Mouse (Mus musculus): Measurements from ENCODE around the gene Vkorc1. TPM values are rescaled to one million over a fixed set of nuclear protein-coding genes. Genes with fewer than 3 reads are reported as not detected.
"Not testable (repeated sequence)": the region's sequence is repeated elsewhere in the genome, so short reads cannot be mapped to it uniquely, and the experiment has no call there.

Vkorc1 gene
- polyA plus RNA-seq, 1 experiment from 2014 or later = 52.9 TPM

GRCm38 (mm10) chr7:127912190-127912871, 16.9 kb upstream of the Vkorc1 start, which contains the start of gene Kat8:
Kat8 (plus strand) TSS chr7:127912516.
- no peaks in the 10 kb centered on the region for H3K27me3 ChIP-seq (replicated peaks)
- peak within 1 kb of the TSS; percentile 79 for H3K4me3 ChIP-seq
- peak; percentile 96 for ATAC-seq (replicated peaks)
- under 1% methylated on average over 40 of the region's 40 CpGs for WGBS
- H3K4me1 ChIP-seq = peaks cover 13% of the 10 kb centered on the region
- H3K9me3 ChIP-seq = no peaks in the 10 kb centered on the region
- H3K4me2 ChIP-seq = peak within 1 kb of the TSS; percentile 83
- H3K27ac ChIP-seq = peak within 1 kb of the TSS; percentile 85
- peaks cover 35% of the 10 kb centered on the region; the same call in 1 of the 2 replicates for H3K36me3 ChIP-seq (replicated peaks)
- H3K9ac ChIP-seq = peak within 1 kb of the TSS; percentile 58

- no peak overlapping the region for H3K4me2 ChIP-seq
- H3K4me3 ChIP-seq = no peak overlapping the region
- H3K36me3 ChIP-seq (replicated peaks) = peaks cover 26% of the 10 kb centered on the region; the same call in 1 of the 2 replicates
- H3K27me3 ChIP-seq (replicated peaks) = no peaks in the 10 kb centered on the region
- no peak overlapping the region for H3K9ac ChIP-seq
- H3K27ac ChIP-seq = no peak overlapping the region
- 95% methylated on average over 4 of the region's 4 CpGs for WGBS
- no peaks in the 10 kb centered on the region for H3K9me3 ChIP-seq
- peaks cover 27% of the 10 kb centered on the region for H3K4me1 ChIP-seq
- ATAC-seq (replicated peaks) = no peak
These were observed 13.2 kb upstream of the Vkorc1 start for GRCm38 (mm10) chr7:127908656-127909055.

GRCm38 (mm10) chr7:127907939-127908338, 12.5 kb upstream of the Vkorc1 start:
- peaks cover 26% of the 10 kb centered on the region; the same call in 1 of the 2 replicates for H3K36me3 ChIP-seq (replicated peaks)
- H3K4me2 ChIP-seq = no peak overlapping the region
- H3K27me3 ChIP-seq (replicated peaks) = no peaks in the 10 kb centered on the region
- no peak overlapping the region for H3K27ac ChIP-seq
- H3K4me3 ChIP-seq = no peak overlapping the region
- no peak for ATAC-seq (replicated peaks)
- peaks cover 20% of the 10 kb centered on the region for H3K4me1 ChIP-seq
- WGBS = 92% methylated on average over 12 of the region's 12 CpGs
- H3K9me3 ChIP-seq = no peaks in the 10 kb centered on the region
- no peak overlapping the region for H3K9ac ChIP-seq

DNA sequence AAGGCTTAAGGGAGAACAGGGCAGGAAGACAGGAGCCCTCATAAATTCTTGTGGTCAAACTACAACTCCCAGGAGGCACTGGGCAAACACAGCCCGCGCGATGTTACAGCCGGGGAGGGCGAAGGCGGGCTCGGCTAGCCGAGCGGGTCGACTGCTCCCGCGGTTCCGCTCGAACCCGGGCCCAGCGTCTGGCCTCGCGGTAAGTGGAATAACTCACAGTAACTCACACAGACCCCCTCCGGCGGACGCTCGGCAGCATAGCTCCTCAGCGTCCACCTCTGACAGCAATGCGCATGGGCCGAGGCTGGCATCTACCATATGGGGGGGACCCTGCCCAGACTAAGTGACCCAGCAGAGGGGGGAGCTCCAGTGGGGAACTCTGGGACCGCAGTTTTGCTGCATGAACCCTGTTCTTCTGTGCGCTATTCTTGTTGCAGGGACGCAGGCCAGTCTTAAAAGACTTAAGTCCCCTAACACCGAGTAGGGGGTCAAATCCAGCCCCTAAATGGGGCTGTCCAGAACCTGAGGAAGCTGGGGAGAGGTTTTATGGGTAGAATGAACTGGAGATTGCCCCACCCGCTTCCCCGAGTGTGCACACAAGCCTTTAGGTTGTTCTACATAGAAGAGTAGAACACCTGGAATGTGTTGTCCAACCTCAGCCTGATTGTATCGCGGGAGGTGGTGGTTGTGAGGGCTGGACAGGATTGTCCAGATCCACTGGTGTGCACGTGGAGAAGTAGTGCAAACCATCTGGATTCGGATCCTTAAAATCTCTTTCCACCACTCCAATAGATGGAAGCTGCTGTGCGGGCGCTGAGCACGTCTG, 8.8 kb upstream of the Vkorc1 start, which contains the start of gene Bckdk:
Bckdk (plus strand) TSS at position 112 of the 826 bp plus-strand sequence.
- peak within 1 kb of the TSS; percentile 66 for H3K4me3 ChIP-seq
- peak; percentile 94 for ATAC-seq (replicated peaks)
- peaks cover 14% of the 10 kb centered on the region for H3K4me1 ChIP-seq
- H3K4me2 ChIP-seq = peak within 1 kb of the TSS; percentile 73
- H3K9ac ChIP-seq = peak within 1 kb of the TSS; percentile 68
- no peaks in the 10 kb centered on the region for H3K9me3 ChIP-seq
- H3K27me3 ChIP-seq (replicated peaks) = no peaks in the 10 kb centered on the region
- H3K27ac ChIP-seq = peak within 1 kb of the TSS; percentile 86
- H3K36me3 ChIP-seq (replicated peaks) = peaks cover 25% of the 10 kb centered on the region; the same call in 1 of the 2 replicates
- WGBS = 7% methylated on average over 38 of the region's 38 CpGs

GRCm38 (mm10) chr7:127901772-127902171, 6.4 kb upstream of the Vkorc1 start:
- no peaks in the 10 kb centered on the region for H3K9me3 ChIP-seq
- H3K4me2 ChIP-seq = no peak overlapping the region
- H3K27me3 ChIP-seq (replicated peaks) = 0 out of 2 replicates have a peak, but pooled peaks cover 2% of the 10 kb centered on the region
- peaks cover 14% of the 10 kb centered on the region for H3K4me1 ChIP-seq
- 0 out of 2 replicates have a peak, but pooled peaks cover under 1% of the 10 kb centered on the region for H3K36me3 ChIP-seq (replicated peaks)
- H3K27ac ChIP-seq = no peak overlapping the region
- H3K9ac ChIP-seq = no peak overlapping the region
- no peak overlapping the region for H3K4me3 ChIP-seq
- WGBS = 93% methylated on average over 2 of the region's 2 CpGs
- no peak for ATAC-seq (replicated peaks)

GRCm38 (mm10) chr7:127899997-127900396, 4.6 kb upstream of the Vkorc1 start:
- Histone ChIP-seq H3K27ac (no peak overlapping the region), H3K4me1 (peaks cover 9% of the 10 kb centered on the region), H3K4me2 (no peak overlapping the region), H3K36me3 (replicated peaks) (no peaks in the 10 kb centered on the region), H3K9ac (no peak overlapping the region), H3K27me3 (replicated peaks) (0 out of 2 replicates have a peak, but pooled peaks cover 2% of the 10 kb centered on the region), H3K4me3 (no peak overlapping the region), H3K9me3 (no peaks in the 10 kb centered on the region)
- 46% methylated on average over 7 of the region's 7 CpGs for WGBS
- no peak for ATAC-seq (replicated peaks)

GRCm38 (mm10) chr7:127898179-127898956, 3.0 kb upstream of the Vkorc1 start:
- H3K4me2 ChIP-seq = no peak overlapping the region
- no peaks in the 10 kb centered on the region for H3K9me3 ChIP-seq
- H3K4me3 ChIP-seq = no peak overlapping the region
- no peak overlapping the region for H3K9ac ChIP-seq
- 41% methylated on average over 10 of the region's 10 CpGs for WGBS
- no peak for ATAC-seq (replicated peaks)
- H3K27me3 ChIP-seq (replicated peaks) = 0 out of 2 replicates have a peak, but pooled peaks cover 2% of the 10 kb centered on the region
- H3K27ac ChIP-seq = no peak overlapping the region
- no peaks in the 10 kb centered on the region; the same call in 1 of the 2 replicates for H3K36me3 ChIP-seq (replicated peaks)
- peaks cover 11% of the 10 kb centered on the region for H3K4me1 ChIP-seq

GRCm38 (mm10) chr7:127897542-127897941, 2.1 kb upstream of the Vkorc1 start:
- Histone ChIP-seq H3K9me3 (no peaks in the 10 kb centered on the region), H3K4me2 (no peak overlapping the region), H3K36me3 (replicated peaks) (no peaks in the 10 kb centered on the region; the same call in 1 of the 2 replicates), H3K27me3 (replicated peaks) (0 out of 2 replicates have a peak, but pooled peaks cover 2% of the 10 kb centered on the region), H3K4me1 (peaks cover 11% of the 10 kb centered on the region), H3K4me3 (no peak overlapping the region), H3K9ac (no peak overlapping the region), H3K27ac (no peak overlapping the region)
- ATAC-seq (replicated peaks) = no peak
- WGBS = 90% methylated on average over 7 of the region's 7 CpGs

GRCm38 (mm10) chr7:127896384-127896783, 967 bp upstream of the Vkorc1 start:
- ATAC-seq (replicated peaks) = no peak
- WGBS = 58% methylated on average over 13 of the region's 13 CpGs

DNA sequence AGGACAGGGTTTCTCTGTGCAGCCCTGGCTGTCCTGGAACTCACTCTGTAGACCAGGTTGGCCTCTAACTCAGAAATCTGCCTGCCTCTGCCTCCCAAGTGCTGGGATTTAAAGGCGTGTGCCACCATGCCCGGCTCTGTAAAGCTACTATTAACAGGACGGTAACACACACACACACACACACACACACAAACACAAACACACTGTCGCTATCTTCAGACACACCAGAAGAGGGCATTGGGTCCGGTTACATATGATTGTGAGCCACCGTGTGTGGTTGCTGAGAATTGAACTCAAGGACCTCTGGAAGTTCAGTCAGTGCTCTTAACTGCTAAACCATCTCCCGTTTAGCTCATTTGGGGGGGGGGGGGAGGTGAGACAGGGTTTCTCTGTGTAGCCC, 474 bp upstream of the Vkorc1 start:
- H3K9ac ChIP-seq; H3K27me3 ChIP-seq (replicated peaks); H3K9me3 ChIP-seq; H3K36me3 ChIP-seq (replicated peaks): not testable (repeated sequence)
- peak; percentile 48 for ATAC-seq (replicated peaks)
- Histone ChIP-seq H3K27ac (peak overlapping the region; percentile 26; the same call in 1 of the 2 replicates), H3K4me1 (peaks cover 11% of the 10 kb centered on the region), H3K4me2 (peak overlapping the region; percentile 58; the same call in 1 of the 2 replicates), H3K4me3 (peak overlapping the region; percentile 52)
- WGBS = 70% methylated on average over 7 of the region's 7 CpGs

More at GRCm38 (mm10) chr7:127896384-127896783, 967 bp upstream of the Vkorc1 start:
- Histone ChIP-seq H3K4me1 (peaks cover 11% of the 10 kb centered on the region), H3K27me3 (replicated peaks) (0 out of 2 replicates have a peak, but pooled peaks cover 2% of the 10 kb centered on the region), H3K27ac (no peak overlapping the region), H3K9ac (no peak overlapping the region), H3K4me3 (no peak overlapping the region), H3K9me3 (no peaks in the 10 kb centered on the region), H3K36me3 (replicated peaks) (no peaks in the 10 kb centered on the region; the same call in 1 of the 2 replicates), H3K4me2 (no peak overlapping the region)

GRCm38 (mm10) chr7:127894480-127894879, 937 bp downstream of the Vkorc1 start:
- peaks cover 11% of the 10 kb centered on the region for H3K4me1 ChIP-seq
- 81% methylated on average over 5 of the region's 5 CpGs for WGBS
- no peaks in the 10 kb centered on the region for H3K9me3 ChIP-seq
- peak overlapping the region; percentile 51; the same call in 1 of the 2 replicates for H3K9ac ChIP-seq
- 0 out of 2 replicates have a peak, but pooled peaks cover 2% of the 10 kb centered on the region for H3K27me3 ChIP-seq (replicated peaks)
- ATAC-seq (replicated peaks) = no peak
- H3K36me3 ChIP-seq (replicated peaks) = no peaks in the 10 kb centered on the region; the same call in 1 of the 2 replicates
- H3K4me2 ChIP-seq = peak overlapping the region; percentile 58
- no peak overlapping the region for H3K27ac ChIP-seq
- H3K4me3 ChIP-seq = peak overlapping the region; percentile 52
